Mouse (Mus musculus) ZHBTc4 (cell line): Measurements from ENCODE around the gene Cdc42ep1.
"Not testable (repeated sequence)": the region's sequence is repeated elsewhere in the genome, so short reads cannot be mapped to it uniquely, and the experiment has no call there.

ENCODE experiments used
- DNase-seq: peaks from one replicate; pipeline ENCODE4 v3.0.0-alpha.2; 2011; ENCODE audit warnings: low read depth, low spot score

Gene Cdc42ep1

GRCm38 (mm10) chr15:78877810-78878390, 35.5 kb downstream of the Cdc42ep1 start:
- DNase-seq, result peak; percentile 38

GRCm38 (mm10) chr15:78878792-78879516, 36.5 kb downstream of the Cdc42ep1 start:
- not testable (repeated sequence) for DNase-seq

- DNase-seq, result no peak
Measured at GRCm38 (mm10) chr15:78880432-78880831, 38.0 kb downstream of the Cdc42ep1 start.

GRCm38 (mm10) chr15:78881828-78882227, 39.4 kb downstream of the Cdc42ep1 start:
- DNase-seq, result no peak

GRCm38 (mm10) chr15:78889401-78889853, 47.0 kb downstream of the Cdc42ep1 start:
- peak; percentile 69 for DNase-seq

- no peak for DNase-seq
Measured at GRCm38 (mm10) chr15:78892440-78892839, 50.0 kb downstream of the Cdc42ep1 start.

GRCm38 (mm10) chr15:78894726-78895125, 52.3 kb downstream of the Cdc42ep1 start:
- DNase-seq, result no peak

- DNase-seq, result no peak
Measured at GRCm38 (mm10) chr15:78895741-78896140, 53.3 kb downstream of the Cdc42ep1 start.

GRCm38 (mm10) chr15:78896149-78896548, 53.7 kb downstream of the Cdc42ep1 start:
- peak; percentile 90 for DNase-seq

GRCm38 (mm10) chr15:78897488-78897887, 55.1 kb downstream of the Cdc42ep1 start:
- DNase-seq, result peak; percentile 94

GRCm38 (mm10) chr15:78898507-78899001, 56.1 kb downstream of the Cdc42ep1 start:
- DNase-seq, result peak; percentile 75

GRCm38 (mm10) chr15:78899409-78899739, 57.0 kb downstream of the Cdc42ep1 start, which contains the start of gene Gm49510:
Gm49510 (plus strand) TSS chr15:78899667.
- no peak for DNase-seq

GRCm38 (mm10) chr15:78899740-78900584, 57.5 kb downstream of the Cdc42ep1 start, which contains the start of gene Sh3bp1:
Sh3bp1 (plus strand) TSS chr15:78899768.
- DNase-seq, result peak; percentile 84
